13 mouse cellular contexts compared by ENCODE assay signal in the genomic region with DNA sequence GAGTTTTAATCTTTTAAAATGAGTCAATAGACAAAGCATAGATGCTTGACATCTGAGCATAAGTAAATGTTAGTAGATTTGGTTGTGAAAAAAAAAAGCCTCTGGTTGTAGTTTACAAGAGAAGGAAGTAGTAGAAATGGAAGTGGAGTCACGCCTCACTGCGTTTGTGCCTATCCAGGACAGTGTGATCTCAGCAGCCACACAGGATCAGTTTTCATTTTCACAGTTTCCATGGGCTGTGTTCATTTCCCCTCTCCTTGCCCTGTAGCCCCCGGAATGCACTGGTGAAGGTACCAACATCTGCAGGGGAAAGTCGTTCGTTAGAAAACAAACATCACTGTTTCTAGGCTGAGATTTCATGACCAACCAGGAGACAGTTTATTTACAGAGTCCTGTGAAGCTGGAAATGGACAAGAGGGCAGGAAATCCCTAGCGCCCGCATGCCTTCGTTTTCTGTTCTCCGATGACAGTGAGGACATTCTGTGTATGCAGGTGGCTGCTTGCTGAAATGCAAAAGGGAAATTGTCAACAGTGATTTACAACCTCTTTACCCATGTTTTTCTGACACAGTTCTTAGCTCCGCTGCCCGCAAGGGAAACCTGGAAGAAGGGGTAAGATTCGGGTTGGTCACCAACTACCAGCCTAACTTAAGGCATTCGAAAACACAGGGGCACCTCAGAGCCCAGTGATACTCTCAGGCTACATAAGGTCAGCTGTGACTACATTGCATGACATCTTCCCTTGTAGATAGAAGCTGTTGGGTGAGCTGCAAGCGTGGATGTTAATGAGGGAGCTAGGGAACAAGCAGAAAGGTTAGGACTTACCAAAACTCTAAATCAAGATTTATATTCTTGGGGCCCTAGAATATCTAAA. TPM values are rescaled to one million over a fixed set of nuclear protein-coding genes. Genes with fewer than 3 reads are reported as not detected.
DNase-seq lines count a peak whose midpoint lies in the region; ATAC-seq and TF ChIP-seq lines count a peak whose summit lies in the region.
"Had no signal": no experiment of that assay in that cellular context is flagged by ENCODE, and none has a peak within 500 bp of the region (broad histone marks: within the 10 kb centered on the region; RNA-seq: fewer than 3 reads in every experiment).

No protein-coding gene starts in this region.

- no peak for TF ChIP-seq EP300 in stomach, postnatal 0 days (optimal IDR thresholded peaks at IDR 0.05)

- no peaks in the 10 kb centered on the region for H3K27me3 ChIP-seq in heart, embryonic 15.5 days
- no peaks in the 10 kb centered on the region for H3K27me3 ChIP-seq in lung, embryonic 15.5 days
- H3K27me3 ChIP-seq in intestine, embryonic 15.5 days (replicated peaks), result no peaks in the 10 kb centered on the region
- no peaks in the 10 kb centered on the region for H3K27me3 ChIP-seq in stomach, postnatal 0 days (ENCODE audit: control insufficient read depth, insufficient read depth, low read length)
- H3K27me3 ChIP-seq: forebrain, embryonic 15.5 days had no signal

- H3K4me3 ChIP-seq in heart, embryonic 15.5 days, result no peak overlapping the region
- H3K4me3 ChIP-seq in lung, embryonic 15.5 days, result no peak overlapping the region
- no peak overlapping the region for H3K4me3 ChIP-seq in intestine, embryonic 15.5 days (replicated peaks)
- no peak overlapping the region for H3K4me3 ChIP-seq in stomach, postnatal 0 days (ENCODE audit: low read depth, low read length)
- H3K4me3 ChIP-seq: forebrain, embryonic 15.5 days had no signal

- H3K9me3 ChIP-seq in heart, embryonic 15.5 days (replicated peaks), result no peaks in the 10 kb centered on the region
- H3K9me3 ChIP-seq in lung, embryonic 15.5 days, result no peaks in the 10 kb centered on the region
- no peaks in the 10 kb centered on the region for H3K9me3 ChIP-seq in intestine, embryonic 15.5 days
- no peaks in the 10 kb centered on the region for H3K9me3 ChIP-seq in stomach, postnatal 0 days (ENCODE audit: control insufficient read depth, low read length)
- H3K9me3 ChIP-seq: forebrain, embryonic 15.5 days had no signal

- no peak overlapping the region for H3K9ac ChIP-seq in heart, embryonic 15.5 days
- no peak overlapping the region for H3K9ac ChIP-seq in lung, embryonic 15.5 days
- no peak overlapping the region for H3K9ac ChIP-seq in intestine, embryonic 15.5 days
- no peak overlapping the region for H3K9ac ChIP-seq in stomach, postnatal 0 days (ENCODE audit: low read length)
- H3K9ac ChIP-seq: forebrain, embryonic 15.5 days had no signal

- no peak overlapping the region for H3K27ac ChIP-seq in heart, embryonic 15.5 days
- no peak overlapping the region for H3K27ac ChIP-seq in lung, embryonic 15.5 days
- no peak overlapping the region for H3K27ac ChIP-seq in intestine, embryonic 15.5 days
- H3K27ac ChIP-seq in stomach, postnatal 0 days (replicated peaks), result no peak overlapping the region
- H3K27ac ChIP-seq: forebrain, embryonic 15.5 days had no signal

- TF ChIP-seq CTCF in stomach, postnatal 0 days (IDR thresholded peaks at IDR 0.05; ENCODE audit: low read depth), result no peak

- peaks cover 5% of the 10 kb centered on the region; the same call in 1 of the 2 replicates for H3K4me1 ChIP-seq in heart, embryonic 15.5 days (replicated peaks)
- H3K4me1 ChIP-seq in lung, embryonic 15.5 days, result peaks cover 16% of the 10 kb centered on the region; the same call in 1 of the 2 replicates
- H3K4me1 ChIP-seq in intestine, embryonic 15.5 days (replicated peaks), result no peaks in the 10 kb centered on the region
- H3K4me1 ChIP-seq in stomach, postnatal 0 days (replicated peaks; ENCODE audit: control insufficient read depth, insufficient read depth), result no peaks in the 10 kb centered on the region; the same call in 1 of the 2 replicates
- H3K4me1 ChIP-seq: forebrain, embryonic 15.5 days had no signal

- no peaks in the 10 kb centered on the region for H3K36me3 ChIP-seq in heart, embryonic 15.5 days
- no peaks in the 10 kb centered on the region for H3K36me3 ChIP-seq in lung, embryonic 15.5 days
- no peaks in the 10 kb centered on the region for H3K36me3 ChIP-seq in intestine, embryonic 15.5 days
- no peaks in the 10 kb centered on the region for H3K36me3 ChIP-seq in stomach, postnatal 0 days (ENCODE audit: control insufficient read depth, insufficient read depth, low read length)
- H3K36me3 ChIP-seq: forebrain, embryonic 15.5 days had no signal

- no peak for DNase-seq in heart, postnatal 4 days
- DNase-seq in lung, postnatal 10 days, result no peak
- DNase-seq in stomach, postnatal 0 days (ENCODE audit: low spot score), result no peak
- DNase-seq in T-cell, adult 2 months (ENCODE audit: low spot score), result no peak
- DNase-seq in layer of hippocampus, adult 18-20 months (ENCODE audit: low spot score in 2 of 2), result no peak
- DNase-seq: gastrocnemius, postnatal 36 days; lung, adult 18-20 months; retina, postnatal 1 day had no signal

- WGBS in heart, embryonic 15.5 days, result 47% methylated on average over 14 of the region's 14 CpGs
- WGBS in lung, embryonic 15.5 days, result 25% methylated on average over 14 of the region's 14 CpGs
- WGBS in intestine, embryonic 15.5 days, result 43% methylated on average over 14 of the region's 14 CpGs
- WGBS in stomach, postnatal 0 days, result 38% methylated on average over 14 of the region's 14 CpGs

- no peak for ATAC-seq in heart, embryonic 15.5 days (replicated peaks; ENCODE audit: insufficient number of reproducible peaks, insufficient read depth, low FRiP score, low read depth)
- no peak for ATAC-seq in lung, embryonic 15.5 days (ENCODE audit: borderline replicate concordance, extremely low read depth, low FRiP score, low TSS enrichment)
- ATAC-seq in intestine, embryonic 15.5 days, result no peak
- no peak for ATAC-seq in stomach, postnatal 0 days (ENCODE audit: low FRiP score, low TSS enrichment)
- ATAC-seq: CD4-positive, CD25-positive, alpha-beta regulatory T cell, adult 4 months; forebrain, embryonic 15.5 days had no signal

- H3K4me2 ChIP-seq in heart, embryonic 15.5 days, result peak overlapping the region; percentile 19; the same call in 1 of the 2 replicates
- H3K4me2 ChIP-seq in lung, embryonic 15.5 days, result peak overlapping the region; percentile 38
- peak overlapping the region; percentile 33; the same call in 1 of the 2 replicates for H3K4me2 ChIP-seq in intestine, embryonic 15.5 days (replicated peaks)
- 0 out of 2 replicates have a peak overlapping the region, but pooled peaks have one; percentile 12 for H3K4me2 ChIP-seq in stomach, postnatal 0 days (replicated peaks; ENCODE audit: low read depth)
- H3K4me2 ChIP-seq: forebrain, embryonic 15.5 days had no signal

RNA-seq across cellular contexts. Expression of a gene that starts 35.6 kb away (rescaled TPM):
- 99.5 and 102 TPM in 2 replicates for polyA plus RNA-seq in heart, embryonic 15.5 days (2015; fragmentation: Nextera tagmentation; extraction: Ambion mirVana)
- 10 to 100 TPM; 77.9 to 83.7 TPM for total RNA-seq in heart, postnatal 4 days (2021)
- 164 and 176 TPM in 2 replicates for polyA plus RNA-seq in lung, embryonic 15.5 days (2015; fragmentation: Nextera tagmentation; extraction: Ambion mirVana)
- polyA plus RNA-seq in intestine, embryonic 15.5 days (2015; fragmentation: Nextera tagmentation; extraction: Ambion mirVana), result 119 and 134 TPM in 2 replicates
- polyA plus RNA-seq in stomach, postnatal 0 days (2015; fragmentation: Nextera tagmentation; extraction: Ambion mirVana), result 50.6 and 53.5 TPM in 2 replicates
- 10 to 100 TPM; 24.8 to 31.3 TPM for total RNA-seq in layer of hippocampus, adult 18-20 months (2021)
